Mouse (Mus musculus) megakaryocyte, embryonic 14.5 days (primary cell): ENCODE measurements at regions not wholly inside any gene's neighbourhood (a gene's known extent, or its start where the extent isn't known, plus 50 kb on each side); places are given as distances from the start of the nearest gene placed in this dataset.

ENCODE experiments used
- H3K27me3 ChIP-seq: replicated peaks from 2 replicates; pipeline ENCODE3; 2012; ENCODE audit warnings: inconsistent platforms
- H3K36me3 ChIP-seq: replicated peaks from 2 replicates; pipeline ENCODE3; 2012; ENCODE audit warnings: low read length, inconsistent platforms, mixed read lengths
- H3K4me1 ChIP-seq: 2 replicates; pipeline ENCODE4 v1.6.1; 2012; ENCODE audit warnings: inconsistent platforms
- H3K4me3 ChIP-seq: replicated peaks from 2 replicates; pipeline ENCODE3; 2012; ENCODE audit warnings: moderate library complexity, mild to moderate bottlenecking, inconsistent platforms
- H3K9me3 ChIP-seq: 2 replicates; pipeline ENCODE4 v1.6.1; 2012; ENCODE audit warnings: inconsistent platforms
- FLI1 ChIP-seq: IDR thresholded peaks from 2 replicates; pipeline ENCODE4 v1.6.1; 2012; ENCODE audit warnings: low read length, inconsistent platforms, mixed read lengths
- GATA1 ChIP-seq: IDR thresholded peaks from 3 replicates; pipeline ENCODE4 v1.6.1; 2012; ENCODE audit warnings: mixed read lengths, low read length, inconsistent platforms, borderline replicate concordance

GRCm38 (mm10) chr1:92324091-92324950 is 128.8 kb upstream of the Hdac4 start:
- Histone ChIP-seq H3K4me3 (no peak overlapping the region), H3K9me3 (no peaks in the 10 kb centered on the region), H3K27me3 (peaks cover 20% of the 10 kb centered on the region), H3K4me1 (no peaks in the 10 kb centered on the region), H3K36me3 (no peaks in the 10 kb centered on the region)
- TF ChIP-seq FLI1 (no peak), GATA1 (no peak)

GRCm38 (mm10) chr1:92317131-92317530 is 121.6 kb upstream of the Hdac4 start:
- Histone ChIP-seq H3K27me3 (peaks cover 31% of the 10 kb centered on the region), H3K4me1 (no peaks in the 10 kb centered on the region), H3K9me3 (no peaks in the 10 kb centered on the region), H3K4me3 (no peak overlapping the region), H3K36me3 (no peaks in the 10 kb centered on the region)
- TF ChIP-seq GATA1 (no peak), FLI1 (no peak)

- TF ChIP-seq GATA1 (no peak), FLI1 (no peak)
- Histone ChIP-seq H3K36me3 (no peaks in the 10 kb centered on the region), H3K27me3 (peaks cover 29% of the 10 kb centered on the region), H3K4me1 (no peaks in the 10 kb centered on the region), H3K9me3 (no peaks in the 10 kb centered on the region), H3K4me3 (no peak overlapping the region)
These were observed 120.8 kb upstream of the Hdac4 start for GRCm38 (mm10) chr1:92316191-92316723.

GRCm38 (mm10) chr1:92313001-92313597 is 117.6 kb upstream of the Hdac4 start:
- TF ChIP-seq GATA1 (no peak), FLI1 (no peak)
- H3K36me3 ChIP-seq, result no peaks in the 10 kb centered on the region
- H3K4me3 ChIP-seq, result no peak overlapping the region
- H3K9me3 ChIP-seq, result peaks cover 9% of the 10 kb centered on the region
- no peaks in the 10 kb centered on the region for H3K4me1 ChIP-seq
- peaks cover 32% of the 10 kb centered on the region for H3K27me3 ChIP-seq

GRCm38 (mm10) chr1:92309883-92310282 is 114.4 kb upstream of the Hdac4 start:
- Histone ChIP-seq H3K4me3 (no peak overlapping the region), H3K9me3 (peaks cover 26% of the 10 kb centered on the region), H3K27me3 (peaks cover 13% of the 10 kb centered on the region), H3K4me1 (no peaks in the 10 kb centered on the region), H3K36me3 (no peaks in the 10 kb centered on the region)
- TF ChIP-seq GATA1, result no peak
- no peak for TF ChIP-seq FLI1

GRCm38 (mm10) chr1:92309381-92309780 is 113.9 kb upstream of the Hdac4 start:
- Histone ChIP-seq H3K36me3 (no peaks in the 10 kb centered on the region), H3K27me3 (peaks cover 10% of the 10 kb centered on the region), H3K4me3 (no peak overlapping the region), H3K4me1 (no peaks in the 10 kb centered on the region), H3K9me3 (peaks cover 31% of the 10 kb centered on the region)
- no peak for TF ChIP-seq GATA1
- no peak for TF ChIP-seq FLI1

- peaks cover 34% of the 10 kb centered on the region for H3K9me3 ChIP-seq
- H3K36me3 ChIP-seq, result no peaks in the 10 kb centered on the region
- no peaks in the 10 kb centered on the region for H3K4me1 ChIP-seq
- no peak overlapping the region for H3K4me3 ChIP-seq
- TF ChIP-seq GATA1 (no peak), FLI1 (no peak)
- H3K27me3 ChIP-seq, result peaks cover 6% of the 10 kb centered on the region
These were observed 113.0 kb upstream of the Hdac4 start for GRCm38 (mm10) chr1:92308537-92308936.

GRCm38 (mm10) chr1:92306042-92306441 is 110.5 kb upstream of the Hdac4 start:
- TF ChIP-seq GATA1 (no peak), FLI1 (no peak)
- Histone ChIP-seq H3K4me3 (no peak overlapping the region), H3K36me3 (no peaks in the 10 kb centered on the region), H3K9me3 (peaks cover 34% of the 10 kb centered on the region), H3K4me1 (no peaks in the 10 kb centered on the region), H3K27me3 (peaks cover 13% of the 10 kb centered on the region)

- H3K4me3 ChIP-seq, result no peak overlapping the region
- H3K9me3 ChIP-seq, result peaks cover under 1% of the 10 kb centered on the region; the same call in 1 of the 2 replicates
- no peaks in the 10 kb centered on the region for H3K36me3 ChIP-seq
- peaks cover 26% of the 10 kb centered on the region for H3K27me3 ChIP-seq
- H3K4me1 ChIP-seq, result no peaks in the 10 kb centered on the region
- TF ChIP-seq FLI1, result no peak
- no peak for TF ChIP-seq GATA1
These were observed 103.5 kb upstream of the Hdac4 start for GRCm38 (mm10) chr1:92299041-92299440.
